18 mouse cellular contexts compared by ENCODE assay signal in genomic region chr3:101666583-101666982, GRCm38 (mm10).
DNase-seq lines count a peak whose midpoint lies in the region; ATAC-seq and TF ChIP-seq lines count a peak whose summit lies in the region.
"Had no signal": no experiment of that assay in that cellular context is flagged by ENCODE, and none has a peak within 500 bp of the region (broad histone marks: within the 10 kb centered on the region; RNA-seq: fewer than 3 reads in every experiment).

No protein-coding gene starts in this region.

- ATAC-seq in hindbrain, embryonic 14.5 days (ENCODE audit: low FRiP score) = no peak
- no peak for ATAC-seq in intestine, postnatal 0 days
- ATAC-seq: inflammation-experienced regulatory T-cells, adult 6 months had no signal

- no peak overlapping the region for H3K4me2 ChIP-seq in hindbrain, embryonic 14.5 days (replicated peaks)
- H3K4me2 ChIP-seq in intestine, postnatal 0 days (replicated peaks; ENCODE audit: low read depth) = no peak overlapping the region
- H3K4me2 ChIP-seq: heart, embryonic 13.5 days; liver, embryonic 11.5 days; neural tube, embryonic 12.5 days had no signal

- no peak overlapping the region for H3K4me3 ChIP-seq in hindbrain, embryonic 10.5 days
- H3K4me3 ChIP-seq in hindbrain, embryonic 14.5 days (replicated peaks; ENCODE audit: low read length) = no peak overlapping the region
- no peak overlapping the region for H3K4me3 ChIP-seq in intestine, postnatal 0 days (ENCODE audit: low read depth, low read length)
- H3K4me3 ChIP-seq: heart, embryonic 13.5 days; neural tube, embryonic 12.5 days had no signal

- no peaks in the 10 kb centered on the region for H3K27me3 ChIP-seq in hindbrain, embryonic 10.5 days (ENCODE audit: insufficient read depth, poor library complexity, severe bottlenecking)
- no peaks in the 10 kb centered on the region for H3K27me3 ChIP-seq in hindbrain, embryonic 14.5 days (ENCODE audit: control insufficient read depth, insufficient read depth, low read length)
- no peaks in the 10 kb centered on the region for H3K27me3 ChIP-seq in intestine, postnatal 0 days (replicated peaks; ENCODE audit: control insufficient read depth, insufficient read depth, low read length)
- H3K27me3 ChIP-seq: CH12.LX; heart, embryonic 13.5 days; neural tube, embryonic 12.5 days had no signal

- peaks cover 16% of the 10 kb centered on the region for H3K4me1 ChIP-seq in hindbrain, embryonic 10.5 days (replicated peaks)
- H3K4me1 ChIP-seq in hindbrain, embryonic 14.5 days (replicated peaks; ENCODE audit: control insufficient read depth, insufficient read depth, low read length) = peaks cover 8% of the 10 kb centered on the region
- peaks cover 12% of the 10 kb centered on the region for H3K4me1 ChIP-seq in intestine, postnatal 0 days (replicated peaks; ENCODE audit: control insufficient read depth, insufficient read depth, low read length)

- no peak for DNase-seq in hindbrain, embryonic 10.5 days (ENCODE audit: low spot score)
- no peak for DNase-seq in hindbrain, embryonic 14.5 days (ENCODE audit: low spot score)
- peak; percentile 16 for DNase-seq in T-cell, adult 2 months (ENCODE audit: low spot score)
- peak; percentile 55 for DNase-seq in lung, postnatal 25 days (ENCODE audit: low spot score)
- DNase-seq in cerebellum, adult 9-10 months = no peak
- DNase-seq in right cerebral cortex, postnatal 36 days (ENCODE audit: low spot score in 2 of 2) = no peak
- DNase-seq in neural tube, embryonic 10.5 days (ENCODE audit: extremely low spot score, low spot score) = no peak
- DNase-seq: adrenal gland, postnatal 36 days; cerebellum, postnatal 25 days; gastrocnemius, postnatal 36 days; right cerebral cortex, postnatal 25 days; thymus, postnatal 14 days had no signal

- H3K27ac ChIP-seq in hindbrain, embryonic 10.5 days = 0 out of 2 replicates have a peak overlapping the region, but pooled peaks have one; percentile 76
- no peak overlapping the region for H3K27ac ChIP-seq in hindbrain, embryonic 14.5 days
- H3K27ac ChIP-seq in intestine, postnatal 0 days (ENCODE audit: low read depth, low read length) = peak overlapping the region; percentile 79
- H3K27ac ChIP-seq: heart, embryonic 13.5 days; neural tube, embryonic 12.5 days had no signal

- TF ChIP-seq CTCF in intestine, postnatal 0 days (IDR thresholded peaks at IDR 0.05; ENCODE audit: low read depth) = no peak

- 92% methylated on average over 8 of the region's 8 CpGs for WGBS in hindbrain, embryonic 10.5 days
- WGBS in hindbrain, embryonic 14.5 days = 92% methylated on average over 8 of the region's 8 CpGs
- WGBS in intestine, postnatal 0 days = 64% methylated on average over 8 of the region's 8 CpGs

- H3K9me3 ChIP-seq in hindbrain, embryonic 10.5 days = no peaks in the 10 kb centered on the region
- H3K9me3 ChIP-seq in hindbrain, embryonic 14.5 days (ENCODE audit: control insufficient read depth, low read length) = no peaks in the 10 kb centered on the region
- no peaks in the 10 kb centered on the region for H3K9me3 ChIP-seq in intestine, postnatal 0 days (ENCODE audit: control insufficient read depth)
- H3K9me3 ChIP-seq: heart, embryonic 13.5 days; neural tube, embryonic 12.5 days had no signal

- no peak overlapping the region for H3K9ac ChIP-seq in hindbrain, embryonic 14.5 days
- H3K9ac ChIP-seq in intestine, postnatal 0 days (ENCODE audit: low read depth, low read length) = no peak overlapping the region
- H3K9ac ChIP-seq: heart, embryonic 13.5 days; neural tube, embryonic 12.5 days had no signal

- H3K36me3 ChIP-seq in hindbrain, embryonic 10.5 days = no peaks in the 10 kb centered on the region
- H3K36me3 ChIP-seq in hindbrain, embryonic 14.5 days (replicated peaks; ENCODE audit: control insufficient read depth, insufficient read depth) = no peaks in the 10 kb centered on the region
- no peaks in the 10 kb centered on the region for H3K36me3 ChIP-seq in intestine, postnatal 0 days (ENCODE audit: control insufficient read depth, insufficient read depth)
- H3K36me3 ChIP-seq: heart, embryonic 13.5 days; neural tube, embryonic 12.5 days had no signal

Comparison
In these comparisons a context has a peak if more than half of its experiments do, and no peak if none do; other contexts are left out.
1. DNase-seq: peak in T-cell, adult 2 months (single experiment) and lung, postnatal 25 days (single experiment); none in hindbrain, embryonic 10.5 days (single experiment), hindbrain, embryonic 14.5 days (single experiment), cerebellum, adult 9-10 months (single experiment), right cerebral cortex, postnatal 36 days (0 of 2) and neural tube, embryonic 10.5 days (single experiment).